Mouse (Mus musculus): ENCODE measurements around the gene Ddb2. TPM values are rescaled to one million over a fixed set of nuclear protein-coding genes. Genes with fewer than 3 reads are reported as not detected.

Gene Ddb2
- total RNA-seq, 2 experiments from 2014 or later: 9.9 to 22.8 TPM

DNA sequence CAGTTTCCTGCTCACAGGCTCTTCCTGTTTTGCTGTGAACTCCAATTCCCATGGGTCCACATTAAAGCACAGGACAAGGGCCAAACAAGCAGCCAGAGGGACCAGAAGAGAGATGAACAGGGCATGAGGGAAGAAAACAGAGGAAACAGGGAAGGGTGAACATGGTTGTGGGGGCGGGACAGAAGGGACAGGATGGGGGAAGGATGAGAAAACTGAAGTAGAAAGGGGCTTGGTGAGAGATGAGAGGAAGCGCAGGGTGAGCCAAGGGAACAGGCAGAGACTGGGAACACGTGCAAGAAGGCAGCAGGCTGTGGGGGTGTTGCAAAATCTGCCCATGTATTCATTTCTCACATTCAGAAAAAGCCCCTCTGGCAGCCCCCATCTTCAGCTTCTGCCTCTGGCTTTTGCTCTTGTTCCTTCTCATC, 40.2 kb downstream of the Ddb2 start:
- peak; percentile 46 for ATAC-seq (replicated peaks; ENCODE audit: poor library complexity, severe bottlenecking)

DNA sequence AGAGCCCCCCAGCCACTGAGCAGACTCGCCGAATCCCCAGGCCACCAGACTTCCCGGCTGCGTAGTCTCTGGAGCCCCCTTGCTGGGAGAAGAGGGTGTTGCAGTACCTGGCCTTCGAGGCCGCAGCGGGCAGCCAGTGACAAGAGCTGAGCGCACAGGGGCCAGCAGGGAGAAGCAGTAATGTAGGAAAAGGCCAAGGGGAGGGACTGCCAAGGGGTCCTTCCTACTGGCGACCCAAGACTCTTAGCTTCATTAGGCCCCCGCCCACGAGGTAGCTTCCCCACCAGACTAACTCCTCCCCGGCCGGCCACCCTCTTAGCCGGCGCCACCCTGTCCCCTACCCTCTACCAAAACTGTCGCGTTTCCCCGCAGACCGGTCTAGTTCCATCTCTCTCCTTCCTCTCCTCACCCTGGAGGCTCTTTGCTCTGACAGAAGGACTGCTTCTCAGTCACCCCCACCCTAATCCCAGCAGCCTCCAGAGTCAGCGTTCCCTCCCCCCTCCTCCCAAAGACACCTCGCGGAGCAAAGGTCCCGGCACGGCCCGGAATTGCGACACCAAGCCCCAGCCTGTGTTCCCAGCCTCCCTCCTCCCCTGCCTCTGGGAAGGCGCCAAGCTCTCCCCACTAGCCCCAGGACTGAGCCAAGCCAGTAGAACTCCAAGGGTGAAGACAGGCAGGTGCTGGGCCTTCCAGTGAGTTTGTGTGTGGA, 42.0 kb downstream of the Ddb2 start:
- ATAC-seq (replicated peaks; ENCODE audit: poor library complexity, severe bottlenecking): peak; percentile 83

DNA sequence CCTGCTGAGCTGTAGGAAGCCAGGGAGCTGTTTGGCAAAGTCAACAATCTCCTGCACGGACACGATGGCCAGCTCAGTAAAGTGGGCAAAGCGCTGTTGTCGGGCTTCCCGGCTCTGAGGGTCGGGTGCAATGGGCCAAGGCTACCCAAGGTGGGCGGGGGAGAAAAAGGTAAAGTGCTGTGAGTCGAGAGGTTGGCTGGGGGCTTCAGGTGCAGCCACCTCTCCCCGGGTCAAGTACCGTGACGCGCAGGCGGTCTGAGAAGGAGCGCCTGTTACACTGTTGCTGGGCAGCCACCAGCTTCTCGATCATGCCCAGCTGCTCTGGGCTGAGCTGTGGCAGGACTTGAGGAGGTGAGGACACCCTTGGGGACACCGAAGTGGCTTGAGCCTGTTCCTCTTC, 46.3 kb downstream of the Ddb2 start:
- no peak for ATAC-seq (replicated peaks; ENCODE audit: poor library complexity, severe bottlenecking)

DNA sequence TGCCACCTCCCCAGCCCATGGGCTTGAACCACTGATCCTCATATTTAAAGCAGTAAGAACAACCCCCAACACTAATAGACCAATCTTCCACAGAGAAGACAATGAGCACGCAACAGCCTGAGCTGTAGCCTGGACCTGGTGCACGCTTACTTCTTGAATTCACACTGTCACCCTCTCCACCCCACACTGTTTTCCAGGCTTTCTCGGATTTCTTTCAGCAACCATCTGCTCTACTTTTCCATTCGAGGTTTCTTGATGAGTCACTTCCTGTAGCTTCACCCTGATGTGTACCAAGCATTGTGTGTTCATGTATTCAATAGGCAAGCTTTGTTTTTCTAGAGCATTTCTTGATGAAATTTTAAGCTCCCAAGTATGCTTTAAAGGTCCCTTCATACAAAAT, 49.4 kb downstream of the Ddb2 start:
- ATAC-seq (replicated peaks; ENCODE audit: poor library complexity, severe bottlenecking): no peak

DNA sequence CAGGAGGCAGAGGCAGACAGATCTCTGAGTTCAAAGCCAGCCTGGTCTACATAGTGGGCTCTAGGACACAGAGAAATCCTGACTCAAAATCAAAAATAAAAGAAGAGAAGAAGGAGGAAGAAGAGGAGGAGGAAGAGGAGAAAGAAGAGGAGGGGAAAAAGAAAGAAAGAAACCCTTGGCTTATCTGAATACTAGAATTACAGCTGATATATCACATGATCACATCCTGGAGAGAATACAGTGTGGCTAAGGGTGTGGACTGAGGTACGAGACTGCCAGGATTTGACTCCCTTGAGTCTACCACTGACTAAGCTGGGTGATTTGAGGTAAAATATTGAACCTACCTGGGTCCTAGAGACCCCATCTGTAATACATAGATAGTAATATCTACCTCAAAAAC, 50.6 kb downstream of the Ddb2 start:
- ATAC-seq (replicated peaks; ENCODE audit: poor library complexity, severe bottlenecking): no peak

DNA sequence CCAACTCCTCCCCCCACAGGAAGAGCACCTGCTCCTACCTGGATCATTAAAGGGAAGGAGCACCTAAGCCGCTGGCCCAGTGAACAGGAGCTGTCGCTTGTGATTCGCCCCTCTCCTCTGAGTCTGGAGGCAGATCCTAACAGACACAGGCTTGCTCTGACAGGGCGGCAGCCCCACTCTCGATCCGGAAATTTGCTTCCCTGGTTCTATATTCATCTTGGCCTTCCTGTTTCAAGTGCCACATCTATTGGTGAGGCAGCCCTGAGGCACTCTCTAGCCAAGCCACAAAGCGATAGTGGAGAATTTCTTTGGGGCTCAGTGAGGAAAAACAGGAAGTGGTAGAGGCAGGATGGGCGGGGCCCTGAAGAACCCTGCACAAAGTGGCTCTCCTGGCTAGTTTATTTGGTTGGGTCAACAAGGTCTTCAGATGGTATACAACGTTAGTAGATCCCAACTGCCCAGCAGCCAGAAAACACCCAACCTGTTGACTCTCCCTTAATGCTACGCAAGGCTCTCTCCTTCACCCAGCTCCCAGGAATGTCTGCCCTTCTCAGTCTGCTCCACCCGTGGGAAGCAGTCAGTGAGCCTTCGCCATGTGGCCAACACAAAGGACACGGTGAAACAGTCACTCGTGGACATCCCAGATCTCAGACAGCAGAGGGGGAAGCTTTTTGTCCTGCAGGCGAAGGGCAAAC, 52.9 kb downstream of the Ddb2 start, which contains the start of gene Madd:
TSS of gene Madd (minus strand) at position 127 of the 695 bp plus-strand sequence.
- ATAC-seq (replicated peaks; ENCODE audit: poor library complexity, severe bottlenecking): peak; percentile 74

DNA sequence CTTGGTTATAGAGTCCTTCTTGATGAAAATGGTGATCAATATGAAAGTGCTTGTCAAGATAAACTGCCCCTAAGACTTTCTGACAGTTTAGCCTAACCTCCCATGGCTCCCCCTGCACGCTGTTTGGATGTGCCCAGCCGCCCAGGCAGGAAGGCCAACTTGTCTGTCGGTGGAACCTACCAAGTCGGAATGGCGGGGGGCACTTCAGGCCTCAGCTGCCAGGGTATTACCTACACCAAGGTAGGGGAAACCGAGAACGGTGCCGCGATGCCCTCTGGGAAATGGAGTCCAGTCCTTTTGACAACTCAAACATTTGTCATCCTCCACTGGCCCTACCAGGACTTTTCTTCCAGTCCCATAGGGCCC, 53.7 kb downstream of the Ddb2 start:
- peak; percentile 80 for ATAC-seq (replicated peaks; ENCODE audit: poor library complexity, severe bottlenecking)

DNA sequence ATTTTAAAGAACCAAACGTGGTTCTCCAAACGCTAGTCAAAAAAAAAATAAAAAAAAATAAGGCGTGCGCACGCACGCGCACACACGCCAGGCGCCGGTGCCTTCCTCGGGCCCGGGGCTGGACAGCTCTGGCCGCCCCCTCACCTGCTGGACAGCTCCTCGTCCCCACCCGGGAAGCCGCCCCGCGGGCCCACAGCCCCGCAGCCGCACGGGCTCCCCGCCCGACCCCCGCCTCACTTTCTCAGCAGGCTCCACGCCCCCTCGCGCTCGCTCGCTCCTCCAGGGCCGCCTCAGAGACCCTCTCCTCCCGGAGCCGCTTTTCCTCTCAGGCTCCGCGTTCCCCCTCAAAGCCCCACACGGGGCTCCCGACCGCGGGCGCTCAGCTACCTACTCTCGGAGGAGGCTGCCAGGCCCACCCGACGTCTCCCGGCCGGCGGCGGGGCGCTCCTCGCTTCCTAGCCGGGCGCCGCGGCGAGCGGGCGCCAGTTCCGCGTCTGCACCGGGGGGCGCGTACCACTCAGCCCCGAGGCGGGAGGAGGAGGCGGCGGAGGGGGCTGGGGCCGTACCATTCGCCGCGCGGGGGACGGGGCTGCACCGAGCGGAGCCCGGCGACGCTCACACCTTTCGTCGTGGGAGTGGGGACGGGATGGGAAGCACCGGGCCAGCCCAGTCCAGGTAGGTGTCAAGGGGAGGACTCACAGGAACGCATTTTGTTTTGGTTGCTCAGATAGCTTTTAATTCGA, 54.2 kb downstream of the Ddb2 start:
- ATAC-seq (replicated peaks; ENCODE audit: poor library complexity, severe bottlenecking): peak; percentile 64

DNA sequence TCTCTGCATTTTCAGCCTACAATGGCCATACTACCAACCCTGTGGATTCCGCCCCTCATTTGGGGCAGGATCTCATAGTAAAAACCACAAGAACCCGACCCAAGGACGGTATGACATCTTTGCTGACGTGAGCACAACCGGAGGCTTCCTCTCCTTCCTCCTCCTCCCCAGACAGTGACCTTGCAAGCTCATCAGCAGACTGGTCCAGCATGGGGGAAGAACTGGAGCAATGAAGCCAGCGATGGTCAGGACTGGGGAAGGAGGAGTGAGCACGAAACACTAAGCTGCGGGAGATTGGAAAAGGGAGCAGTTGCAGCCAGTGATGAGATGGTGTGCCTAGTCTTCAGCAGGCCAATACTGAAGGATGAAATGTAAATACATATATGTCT, 54.8 kb downstream of the Ddb2 start:
- ATAC-seq (replicated peaks; ENCODE audit: poor library complexity, severe bottlenecking): peak; percentile 6; the same call in 1 of the 2 replicates

DNA sequence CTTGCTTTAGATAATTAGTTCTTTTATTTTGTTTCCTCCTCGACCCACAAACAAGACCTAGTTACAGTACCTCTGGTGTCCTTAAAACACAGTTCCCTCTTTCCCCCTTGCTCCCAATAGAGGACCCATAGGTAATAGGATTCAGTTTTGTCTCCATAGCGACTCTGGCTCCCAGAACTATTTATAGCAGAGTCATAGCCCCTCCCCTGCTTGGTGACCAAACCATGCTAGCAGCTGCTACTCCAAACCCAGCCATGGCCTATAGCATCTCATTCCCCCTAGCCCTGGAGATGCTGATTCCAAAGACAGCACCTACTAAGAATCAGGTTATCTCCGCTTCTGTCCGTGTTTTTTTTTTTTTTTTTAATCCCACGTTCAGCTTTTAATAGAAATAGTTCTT, 56.1 kb downstream of the Ddb2 start:
- ATAC-seq (replicated peaks; ENCODE audit: poor library complexity, severe bottlenecking): no peak

DNA sequence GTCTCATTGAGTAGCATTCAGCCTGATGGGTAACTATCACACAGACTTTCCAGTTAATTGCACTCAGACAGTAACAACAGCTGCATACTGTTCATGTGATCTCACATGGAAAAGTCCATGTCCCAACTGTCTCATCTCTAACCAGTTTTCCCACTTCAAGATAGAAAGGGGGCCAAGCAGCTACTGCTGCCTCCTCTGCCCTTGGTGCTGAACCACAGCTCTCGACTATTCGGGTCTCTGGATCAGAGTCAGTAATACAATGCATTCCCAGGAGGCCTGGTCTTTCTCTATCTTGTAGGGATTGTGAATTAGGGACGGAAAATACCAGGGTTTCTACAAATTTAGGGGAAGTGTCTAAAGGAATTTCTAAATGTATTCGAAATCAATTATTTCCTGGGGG, 57.0 kb downstream of the Ddb2 start:
- ATAC-seq (replicated peaks; ENCODE audit: poor library complexity, severe bottlenecking): no peak

DNA sequence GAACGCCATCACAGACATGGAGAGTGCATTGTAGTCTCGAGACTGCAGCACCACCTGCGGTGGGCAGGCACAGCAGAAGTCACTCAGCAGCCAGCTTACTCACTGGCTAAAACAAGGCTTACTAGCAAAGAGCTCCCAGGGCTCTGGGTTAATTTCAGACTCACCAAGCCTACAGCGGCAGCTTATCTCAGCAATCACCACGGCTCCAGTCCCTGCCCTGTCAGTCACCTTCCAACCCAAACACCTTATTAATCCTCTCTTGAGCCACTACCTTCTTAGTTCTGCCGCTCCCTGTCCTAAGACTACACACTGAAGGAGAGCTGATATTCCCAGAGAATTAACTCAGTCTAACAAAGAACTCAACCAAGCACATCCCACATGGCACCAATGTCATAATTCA, 60.5 kb downstream of the Ddb2 start:
- no peak for ATAC-seq (replicated peaks; ENCODE audit: poor library complexity, severe bottlenecking)

DNA sequence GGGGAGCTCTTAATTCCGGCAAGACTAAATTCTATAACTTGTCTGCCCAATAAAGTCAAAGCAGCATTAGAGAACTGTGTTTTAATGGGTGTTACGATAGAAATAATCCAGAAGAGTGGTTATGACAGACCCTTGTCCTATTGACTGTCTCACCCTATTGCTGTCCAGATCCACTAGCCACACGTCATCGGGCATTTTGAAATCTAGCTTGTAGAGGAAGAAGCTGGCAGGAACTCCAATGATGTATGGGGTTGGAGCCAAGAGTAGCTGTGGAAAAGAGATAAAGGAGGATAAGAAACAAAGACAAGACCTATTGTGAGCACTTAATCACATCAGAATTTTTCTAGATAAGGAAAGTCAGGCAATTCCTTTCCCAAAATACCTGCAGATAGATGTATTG, 61.3 kb downstream of the Ddb2 start:
- no peak for ATAC-seq (replicated peaks; ENCODE audit: poor library complexity, severe bottlenecking)

DNA sequence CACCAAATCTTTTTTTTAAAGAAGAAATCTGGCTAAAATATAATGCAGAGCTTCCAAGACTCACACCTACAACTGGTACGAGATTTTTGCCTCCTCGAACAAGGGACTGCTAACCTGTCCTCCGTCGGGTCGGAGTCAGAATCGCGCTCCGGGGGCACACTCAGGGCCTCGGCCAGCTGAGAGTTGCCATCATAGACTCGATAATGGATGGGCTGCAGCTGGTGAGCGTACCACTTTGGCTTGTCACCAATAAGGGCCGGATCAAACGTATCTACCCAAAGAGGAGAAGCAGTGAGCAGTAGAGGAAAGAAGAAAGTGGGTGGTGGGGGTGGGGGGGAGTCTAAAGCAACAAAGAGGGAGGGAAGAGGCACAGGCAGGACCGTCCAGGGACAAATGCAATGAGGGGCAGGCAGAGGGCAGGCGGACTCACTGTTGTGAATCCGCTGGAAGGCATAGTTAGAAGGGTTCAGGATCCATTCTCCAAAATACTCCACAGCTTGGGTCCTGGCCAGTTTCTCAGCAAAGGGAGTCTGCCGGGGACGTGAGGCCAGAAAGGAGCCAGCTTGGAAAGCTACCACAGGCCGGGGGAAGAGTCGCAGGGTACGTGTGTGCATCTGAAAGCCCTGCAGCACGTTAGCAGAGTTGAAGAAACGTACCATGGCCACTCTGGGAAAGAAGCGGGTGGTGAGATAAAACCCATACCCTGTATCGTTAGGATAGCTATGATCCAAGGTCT, 67.0 kb downstream of the Ddb2 start:
- ATAC-seq (replicated peaks; ENCODE audit: poor library complexity, severe bottlenecking): no peak

DNA sequence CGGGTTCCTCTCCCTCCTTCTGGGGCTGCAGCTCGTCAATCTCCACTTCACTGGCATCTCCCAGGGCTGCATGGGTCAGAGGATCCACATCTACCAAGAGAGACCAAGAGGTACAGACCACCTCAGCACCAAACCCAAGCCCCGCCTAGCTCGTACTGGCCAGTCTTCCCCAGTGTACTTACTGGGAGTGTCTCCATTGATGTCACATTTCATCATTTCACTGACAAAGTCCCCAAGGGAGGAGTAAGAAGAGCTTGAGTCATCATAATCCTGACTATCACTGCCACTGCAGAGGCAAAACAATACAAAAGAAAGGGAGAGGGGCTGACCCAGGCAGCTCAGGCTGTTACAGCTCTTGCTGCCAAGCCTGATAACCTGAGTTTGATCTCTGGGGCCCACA, 69.2 kb downstream of the Ddb2 start:
- no peak for ATAC-seq (replicated peaks; ENCODE audit: poor library complexity, severe bottlenecking)

DNA sequence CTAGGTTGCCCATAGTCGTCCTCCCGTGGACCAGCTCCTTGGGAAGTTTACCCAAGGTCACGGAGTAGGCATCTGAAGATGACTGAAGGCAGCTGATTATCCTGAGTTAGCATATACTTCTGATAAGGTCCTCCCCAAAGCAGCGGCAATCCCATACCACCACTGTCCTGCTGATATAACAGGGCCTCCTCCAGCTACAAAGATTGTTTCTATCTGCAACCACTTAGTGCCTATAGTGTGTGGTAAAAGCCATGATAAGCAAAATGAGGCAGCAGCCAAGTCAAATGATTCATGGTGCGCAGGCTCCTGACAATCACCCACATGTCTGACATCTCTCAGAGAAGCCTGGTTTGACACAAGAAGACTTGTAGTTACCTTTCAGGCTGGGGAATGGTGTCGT, 71.8 kb downstream of the Ddb2 start:
- ATAC-seq (replicated peaks; ENCODE audit: poor library complexity, severe bottlenecking): no peak

DNA sequence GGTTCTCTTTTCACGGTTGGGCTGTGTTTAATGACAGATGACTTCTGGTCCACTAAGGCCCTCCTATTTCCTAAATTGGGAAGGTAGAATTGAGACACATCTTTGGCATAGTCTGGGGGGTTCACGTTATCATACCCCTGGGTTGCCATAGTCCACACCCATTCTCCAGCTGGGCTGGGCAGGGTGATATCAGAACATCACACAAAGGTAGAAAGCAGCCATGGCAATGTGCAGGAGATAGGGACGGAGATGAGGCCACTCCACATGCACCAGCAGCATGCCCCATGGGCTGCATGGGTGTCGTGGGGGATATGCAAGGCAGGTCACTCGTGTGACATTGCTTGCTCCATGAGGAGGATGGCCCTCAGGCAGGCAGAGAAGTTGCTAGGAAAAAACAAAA, 73.2 kb downstream of the Ddb2 start:
- ATAC-seq (replicated peaks; ENCODE audit: poor library complexity, severe bottlenecking): no peak

DNA sequence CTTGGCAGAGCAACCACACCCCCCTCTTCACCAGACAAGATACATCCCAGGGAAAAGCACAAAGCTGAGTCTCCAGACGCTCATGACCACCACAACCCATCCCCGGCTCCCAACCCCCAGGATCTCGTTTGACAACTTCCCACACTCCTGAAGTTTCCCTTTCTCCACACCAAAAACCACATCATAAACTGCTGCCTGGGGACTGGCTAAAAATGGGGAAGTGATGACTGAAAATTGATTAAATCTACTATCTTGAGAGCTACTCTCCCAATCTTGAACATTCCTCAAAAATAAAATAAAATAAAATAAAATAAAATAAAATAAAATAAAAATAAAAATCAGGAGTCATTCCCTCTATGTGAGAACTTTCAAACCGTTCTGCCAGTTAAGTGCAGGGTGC, 73.8 kb downstream of the Ddb2 start:
- ATAC-seq (replicated peaks; ENCODE audit: poor library complexity, severe bottlenecking): peak; percentile 66

Measured in granulocyte monocyte progenitor cell, adult 5-6 weeks (primary cell).